Mouse (Mus musculus): ENCODE results near the gene Creb5.

DNA sequence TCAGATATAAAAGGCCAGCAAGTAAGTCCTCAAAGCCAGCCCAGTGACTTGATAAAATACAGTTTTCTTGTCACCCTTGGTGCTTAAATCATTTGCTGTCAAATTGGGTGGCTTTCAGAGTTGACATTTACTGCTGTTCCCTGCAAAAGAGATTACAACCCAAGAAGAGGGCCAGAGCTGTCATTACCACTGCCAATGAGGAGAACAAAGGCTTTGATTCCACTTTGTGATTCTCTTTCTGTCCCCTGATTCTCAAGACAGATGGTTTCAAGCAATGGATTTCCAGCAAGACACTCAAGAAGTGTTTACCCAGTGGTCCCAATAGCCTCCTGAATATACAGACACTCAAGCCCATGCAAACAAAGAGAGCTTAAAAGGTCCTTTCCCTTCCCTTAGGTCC is 451.1 kb downstream of the Creb5 start:
- TF ChIP-seq TAL1 (IDR thresholded peaks at IDR 0.05; ENCODE audit: low read length) = no peak
- no peak for TF ChIP-seq GATA1 (IDR thresholded peaks at IDR 0.05; ENCODE audit: low read length)

Data from erythroblast, embryonic 14.5 days (primary cell).